Mouse (Mus musculus) adrenal gland, adult 18-20 months (tissue): ENCODE data around the gene Pde9a. TPM values are rescaled to one million over a fixed set of nuclear protein-coding genes. Genes with fewer than 3 reads are reported as not detected.

Source experiments
- DNase-seq, 2 experiments: peaks; one replicate each; pipeline ENCODE4 v3.0.0; 2021 to 2022; ENCODE audit warnings: low spot score in 2 of 2
- total RNA-seq, 2 experiments: library from RNA; stranded (reverse); gene quantifications; 1 replicate in 1 of 2; 2 replicates in 1 of 2; pipeline ENCODE4 v1.2.3; 2021

Gene Pde9a
- total RNA-seq, 2 experiments from 2014 or later: 1.9 to 2.6 TPM

DNA sequence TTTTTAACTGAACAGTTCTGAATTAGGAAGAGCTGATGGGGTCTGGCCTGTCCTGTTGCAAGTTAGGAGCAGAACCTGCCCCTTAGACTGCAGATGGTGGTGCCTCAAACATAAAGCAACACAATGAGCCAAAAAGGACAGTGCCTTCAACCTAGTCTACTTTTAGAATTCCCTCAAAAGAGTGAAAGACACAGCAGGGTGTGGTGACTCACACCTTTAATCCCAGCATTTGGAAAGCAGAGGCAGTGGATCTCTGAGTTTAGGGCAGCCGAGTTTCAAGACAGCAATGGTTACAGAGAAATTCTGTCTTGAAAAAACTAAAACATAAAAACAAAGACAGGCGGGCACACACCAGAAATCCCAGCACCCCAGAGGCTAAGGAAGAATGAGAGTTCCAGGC, 117.9 kb downstream of the Pde9a start:
- DNase-seq: no peak

DNA sequence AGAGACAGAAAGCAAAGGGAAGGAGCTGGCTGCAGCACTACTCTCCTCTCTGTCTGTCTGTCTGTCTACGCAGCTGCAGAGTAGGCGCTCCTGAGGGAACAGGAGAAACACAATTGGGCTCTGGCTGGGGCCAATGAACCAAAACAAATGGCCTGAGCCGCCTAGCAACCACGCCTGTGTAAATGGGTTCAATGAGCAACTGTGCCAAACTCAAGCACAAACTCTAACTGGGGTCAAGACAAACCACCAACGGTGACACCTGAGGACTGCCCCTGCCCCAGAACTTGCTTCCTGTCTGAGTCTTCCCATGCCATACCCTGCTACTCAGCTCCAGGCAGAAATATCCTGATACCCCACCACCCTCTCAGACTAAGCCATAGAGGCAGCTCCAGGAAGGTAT, 119.0 kb downstream of the Pde9a start:
- no peak for DNase-seq

DNA sequence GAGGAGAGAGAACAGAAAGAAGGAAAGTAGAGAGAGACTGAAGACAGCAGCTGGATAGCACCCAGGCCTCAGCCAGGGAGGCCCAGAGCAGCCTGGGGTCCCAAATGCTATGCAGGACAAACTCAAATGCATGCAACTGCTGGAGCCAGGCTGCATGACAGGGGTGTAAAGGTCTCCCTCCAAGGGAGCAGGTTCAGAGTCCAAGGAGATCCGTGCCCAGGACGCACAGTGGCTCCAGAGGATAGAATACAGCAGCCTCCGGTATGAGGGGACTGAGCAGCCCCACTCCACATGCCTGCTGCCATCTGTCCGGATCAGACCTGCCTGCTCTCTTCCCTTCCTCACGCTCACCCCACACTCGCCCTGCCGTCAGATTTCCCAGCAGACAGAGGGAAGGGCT, 120.3 kb downstream of the Pde9a start:
- no peak for DNase-seq

DNA sequence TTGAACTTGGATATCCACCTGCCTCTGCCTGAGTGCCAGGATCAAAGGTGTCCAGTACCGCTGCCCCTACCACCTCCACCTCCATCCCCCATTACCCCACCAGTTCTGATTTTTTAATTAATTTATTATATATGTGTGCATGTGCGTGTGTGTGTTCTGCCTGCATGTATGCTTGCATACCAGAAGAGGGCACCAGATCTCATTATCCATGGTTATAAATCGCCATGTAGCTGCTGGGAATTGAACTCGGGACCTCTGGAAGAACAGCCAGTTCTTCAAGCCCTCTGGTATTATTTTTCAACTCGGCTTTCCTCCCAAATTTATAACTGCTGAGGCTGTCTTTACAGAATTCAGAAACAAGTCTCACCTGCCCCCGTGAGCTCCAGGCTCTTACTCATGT, 124.9 kb downstream of the Pde9a start:
- no peak for DNase-seq

DNA sequence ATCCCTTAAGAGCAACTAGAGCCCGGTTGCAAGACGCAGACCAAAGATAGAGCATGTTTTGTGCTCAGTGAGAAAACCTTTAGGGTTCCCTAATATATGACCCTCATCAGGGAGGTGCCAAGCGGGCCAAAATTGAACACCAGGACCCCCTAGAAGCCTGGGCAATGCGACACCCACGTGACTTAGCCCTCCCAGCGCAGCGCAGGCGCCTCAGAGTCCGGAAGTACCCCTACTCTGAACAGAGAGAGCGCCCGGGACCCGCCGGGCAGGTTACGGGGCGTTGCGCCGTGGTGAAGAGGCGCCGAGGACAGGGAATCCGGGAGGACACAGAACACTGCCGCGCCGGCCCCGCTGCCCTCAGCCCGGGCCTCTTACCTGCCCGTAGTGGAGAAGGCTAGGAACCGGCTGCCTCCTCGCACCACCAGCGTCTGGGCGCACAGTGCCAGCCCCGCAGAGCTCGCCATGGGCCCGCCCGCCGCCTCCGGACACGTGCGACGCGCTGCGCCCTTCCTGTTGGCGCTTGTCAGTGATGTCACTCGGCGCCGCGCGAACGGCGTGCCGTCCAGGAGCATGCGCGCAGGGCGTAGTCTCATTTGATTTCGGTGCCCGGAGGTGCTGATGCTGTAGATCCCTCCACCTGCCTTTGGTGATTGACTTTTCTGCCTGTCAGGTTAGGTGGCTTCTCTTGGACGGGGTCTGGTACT, 125.9 kb downstream of the Pde9a start:
- DNase-seq: peak; percentile 86 to 87

DNA sequence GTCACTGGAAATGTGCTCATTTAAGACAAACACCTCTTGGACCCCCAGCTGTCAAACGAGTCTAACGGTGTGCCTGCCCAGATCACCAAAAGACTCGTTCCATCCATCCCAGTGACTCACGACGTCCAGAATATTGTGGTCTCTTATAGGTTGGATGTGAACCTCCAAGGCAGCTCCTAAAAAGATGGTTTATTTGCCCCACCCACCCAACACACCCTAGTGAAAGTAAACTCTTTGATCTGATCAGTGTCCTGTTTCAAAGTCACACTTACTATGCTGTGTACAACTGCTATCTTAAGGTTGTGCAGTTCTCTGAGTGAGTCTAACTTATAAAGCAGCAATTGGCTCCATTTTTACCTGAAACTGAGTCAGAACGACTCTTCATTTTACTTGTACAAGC, 126.6 kb downstream of the Pde9a start:
- DNase-seq: no peak

DNA sequence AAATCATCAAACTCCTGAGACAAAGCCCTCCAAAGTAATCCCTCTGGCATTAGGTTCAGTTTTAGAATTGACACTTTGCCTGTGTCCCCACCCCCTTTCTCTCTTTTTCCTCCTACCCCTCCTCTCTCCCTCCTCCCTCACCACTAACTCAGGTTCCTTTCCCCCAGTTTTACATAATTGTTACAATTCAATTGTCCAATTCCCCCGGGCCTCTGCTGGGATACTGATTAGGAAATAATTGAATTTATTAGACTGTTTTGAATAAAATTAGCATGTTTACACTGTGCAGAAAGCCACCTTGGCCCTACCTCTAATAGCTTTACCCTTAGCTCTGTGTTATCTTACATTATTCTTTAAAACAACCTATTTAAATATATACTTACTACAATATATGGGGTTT, 128.7 kb downstream of the Pde9a start:
- no peak for DNase-seq

DNA sequence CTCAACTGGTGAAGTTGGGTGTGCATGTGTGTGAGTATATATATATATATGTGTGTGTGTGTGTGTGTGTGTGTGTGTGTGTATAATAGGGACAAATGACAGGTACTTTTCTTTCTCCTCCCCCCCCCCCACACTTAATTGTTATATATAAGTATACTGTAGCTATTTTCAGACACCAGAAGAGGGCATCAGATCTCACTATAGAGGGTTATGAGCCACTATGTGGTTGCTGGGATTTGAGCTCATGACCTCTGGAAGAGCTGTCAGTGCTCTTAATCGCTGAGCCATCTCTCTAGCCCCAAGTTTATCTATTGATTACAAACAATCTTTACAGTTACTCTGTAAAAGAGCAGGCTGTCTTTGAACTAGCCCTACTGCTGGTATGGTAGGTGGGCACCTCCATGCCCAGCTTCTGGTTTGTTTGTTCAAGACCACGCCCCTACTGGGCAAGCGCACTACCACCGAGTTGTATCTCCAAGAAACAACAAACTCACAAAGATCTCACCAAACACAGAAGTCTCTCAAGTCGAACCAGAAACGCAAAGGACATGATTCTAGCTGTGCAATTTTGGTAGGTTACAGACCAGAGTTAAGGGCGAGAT, 133.4 kb downstream of the Pde9a start:
- DNase-seq: no peak

DNA sequence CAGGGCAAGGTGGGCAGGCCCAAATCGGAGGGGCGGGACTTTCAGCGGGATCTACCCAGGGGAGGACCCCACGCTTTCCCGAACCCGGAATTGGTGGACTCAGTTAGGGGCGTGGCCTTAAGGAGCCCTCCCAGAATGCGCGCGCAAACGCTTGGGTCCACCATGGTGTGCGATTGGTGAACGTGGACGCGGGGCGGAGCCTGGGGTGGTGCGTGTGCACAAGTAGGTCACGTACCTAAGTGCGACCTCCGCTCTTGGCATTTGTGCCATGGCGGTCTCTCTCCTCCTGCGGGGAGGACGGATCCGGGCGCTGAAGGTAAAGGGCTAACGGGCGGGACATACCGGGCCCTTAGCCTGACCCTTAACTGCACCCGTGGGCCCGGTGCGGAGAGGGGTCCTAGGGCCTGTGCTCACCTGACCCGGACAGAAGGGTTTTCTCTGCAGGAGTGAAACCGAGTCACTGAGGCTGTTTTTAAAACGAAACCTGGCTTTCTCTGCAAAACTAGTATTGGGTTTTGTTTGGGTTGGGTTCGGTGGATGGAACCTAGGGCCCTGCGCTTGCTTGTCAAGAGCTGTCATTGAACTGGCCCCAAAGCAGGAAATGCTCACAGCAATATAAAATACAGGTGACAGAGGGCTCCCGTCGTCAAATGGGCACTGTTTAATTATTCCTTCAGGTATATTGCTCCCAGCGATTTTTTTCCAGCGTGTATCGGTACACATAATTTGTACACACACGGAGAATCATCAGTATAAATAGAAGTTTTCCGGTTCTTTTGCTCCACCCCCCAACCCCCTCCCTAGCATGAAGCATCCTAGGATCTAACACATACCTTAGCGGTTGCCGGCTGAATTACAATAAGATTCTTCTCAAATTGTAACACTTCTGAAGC, 134.2 kb downstream of the Pde9a start, which contains the start of the genes Wdr4 and Ndufv3:
TSS of gene Wdr4 (minus strand) at position 35 of the 893 bp plus-strand sequence.
TSS of gene Ndufv3 (plus strand) at position 170 of the 893 bp plus-strand sequence.
- DNase-seq: peak; percentile 96 to 97

DNA sequence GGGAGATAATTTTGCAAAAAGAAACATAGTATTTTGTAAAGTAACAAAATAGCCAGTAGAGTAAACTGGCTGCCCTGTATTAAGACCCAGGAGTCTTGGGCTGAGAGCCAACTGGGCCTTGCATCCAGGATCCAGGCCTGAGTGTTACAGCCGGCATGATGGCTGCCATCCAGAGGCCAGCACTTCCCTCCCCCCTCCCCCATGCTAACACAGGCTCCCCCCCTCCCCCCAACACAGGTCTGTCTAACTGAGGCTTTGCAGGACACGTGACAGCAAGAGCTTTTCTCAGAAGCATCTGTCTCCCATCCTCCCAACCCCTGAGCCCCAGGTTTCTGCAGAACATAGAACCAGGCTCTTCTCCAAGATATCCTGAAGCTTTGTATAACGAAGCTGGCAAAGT, 134.9 kb downstream of the Pde9a start:
- no peak for DNase-seq

DNA sequence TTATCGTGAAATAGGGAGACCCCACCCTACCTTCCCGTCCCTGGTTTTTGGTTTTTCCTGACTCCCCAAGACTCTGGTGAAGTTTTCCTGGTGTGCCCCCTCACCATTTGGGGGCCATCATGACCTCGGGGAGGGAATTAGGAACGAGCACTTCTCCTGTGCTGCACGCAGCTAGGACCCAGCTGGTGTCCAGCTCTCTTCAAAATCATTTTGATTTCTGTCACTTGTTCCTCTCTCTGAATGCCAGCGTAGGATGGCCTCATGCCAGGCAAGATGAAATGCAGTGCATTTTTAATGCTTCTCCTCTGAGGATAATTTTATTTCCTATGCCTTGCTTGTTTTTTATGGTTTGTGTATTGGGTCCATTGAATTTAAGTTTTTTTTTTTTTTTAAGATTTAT, 135.9 kb downstream of the Pde9a start:
- no peak for DNase-seq

DNA sequence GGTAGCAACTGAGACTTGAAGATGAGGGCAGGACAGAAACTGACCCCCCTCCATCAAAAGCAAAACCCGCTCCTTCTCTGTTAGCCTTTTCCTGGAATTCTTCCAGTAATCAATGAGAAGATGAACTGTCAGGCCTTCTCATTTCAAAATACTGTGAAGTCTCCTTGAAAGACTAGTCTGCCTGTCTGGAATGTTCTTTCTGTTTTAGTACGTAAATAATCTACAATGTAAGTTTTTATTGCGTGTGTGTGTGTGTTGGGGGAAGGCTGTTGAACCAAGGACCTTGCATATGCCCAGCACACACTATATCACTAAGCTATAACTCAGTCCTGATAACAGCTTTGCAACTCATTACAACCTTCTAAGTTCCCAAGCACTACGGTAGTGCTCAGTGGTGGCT, 139.1 kb downstream of the Pde9a start:
- no peak for DNase-seq

DNA sequence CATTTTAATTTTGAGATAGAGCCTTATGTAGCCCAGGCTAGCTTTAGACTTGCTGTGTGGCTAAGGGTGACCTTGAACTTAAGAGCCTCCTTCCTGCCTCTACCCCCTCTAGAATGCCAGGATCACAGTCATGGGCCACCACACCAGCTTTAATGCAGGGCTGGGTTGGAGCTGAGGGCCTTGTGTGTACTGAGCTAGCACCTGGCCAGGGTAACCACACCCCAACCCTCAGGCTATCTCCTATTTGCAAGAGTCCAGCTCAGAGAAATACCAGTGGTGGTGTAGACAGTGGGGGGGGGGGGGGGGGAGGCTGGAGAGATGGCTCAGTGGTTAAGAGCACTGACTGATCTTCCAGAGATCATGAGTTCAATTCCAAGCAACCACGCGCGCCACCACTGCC, 139.8 kb downstream of the Pde9a start:
- DNase-seq: no peak

Other genes with a start within 250 kb of the Pde9a start
- gene Tff2, start 241.9 kb upstream of the Pde9a start, total RNA-seq: not detected
- gene Tff1, start 220.9 kb upstream of the Pde9a start, total RNA-seq: not detected
- not detected for gene Tmprss3, start 187.2 kb upstream of the Pde9a start, total RNA-seq
- under 1 TPM in 1 of 2 experiments, not detected in 1; 0.32 TPM for gene Ubash3a, start 178.3 kb upstream of the Pde9a start, total RNA-seq
- gene Rsph1, start 108.8 kb upstream of the Pde9a start, total RNA-seq: 1 to 10 TPM; 5.7 to 7.2 TPM
- 10 to 100 TPM in 1 of 2 experiments, 1 to 10 TPM in 1; 8.9 to 10.4 TPM for gene Slc37a1, start 99.4 kb upstream of the Pde9a start, total RNA-seq
- gene Wdr4, start 133.8 kb downstream of the Pde9a start, total RNA-seq: 10 to 100 TPM; 17.6 to 18.4 TPM
- 100 to 1,000 TPM; 450 to 534 TPM for gene Ndufv3, start 133.9 kb downstream of the Pde9a start, total RNA-seq
- 10 to 100 TPM; 19.0 to 23.0 TPM for gene Pknox1, start 178.5 kb downstream of the Pde9a start, total RNA-seq